Mouse (Mus musculus) ES-E14 (cell line): ENCODE data around the gene Zfp641.

Experiments
- CHD2 ChIP-seq: IDR thresholded peaks from 2 replicates; pipeline ENCODE4 v1.6.1; 2014; ENCODE audit warnings: mild to moderate bottlenecking, low read depth, low read length, inconsistent platforms
- HCFC1 ChIP-seq: IDR thresholded peaks from 2 replicates; pipeline ENCODE4 v1.6.1; 2012; ENCODE audit warnings: low read length, inconsistent platforms, borderline replicate concordance; ENCODE audit not compliant: insufficient read depth
- MAFK ChIP-seq: IDR thresholded peaks from 2 replicates; pipeline ENCODE4 v1.6.1; 2014; ENCODE audit warnings: mild to moderate bottlenecking, low read depth, low read length, inconsistent platforms; ENCODE audit not compliant: insufficient read depth
- ZC3H11A ChIP-seq: IDR thresholded peaks from 2 replicates; pipeline ENCODE4 v1.6.1; 2012; ENCODE audit warnings: low read depth, mild to moderate bottlenecking, inconsistent platforms, low read length, borderline replicate concordance
- ZNF384 ChIP-seq: IDR thresholded peaks from 2 replicates; pipeline ENCODE4 v1.6.1; 2012; ENCODE audit warnings: low read depth, low read length, inconsistent platforms

DNA sequence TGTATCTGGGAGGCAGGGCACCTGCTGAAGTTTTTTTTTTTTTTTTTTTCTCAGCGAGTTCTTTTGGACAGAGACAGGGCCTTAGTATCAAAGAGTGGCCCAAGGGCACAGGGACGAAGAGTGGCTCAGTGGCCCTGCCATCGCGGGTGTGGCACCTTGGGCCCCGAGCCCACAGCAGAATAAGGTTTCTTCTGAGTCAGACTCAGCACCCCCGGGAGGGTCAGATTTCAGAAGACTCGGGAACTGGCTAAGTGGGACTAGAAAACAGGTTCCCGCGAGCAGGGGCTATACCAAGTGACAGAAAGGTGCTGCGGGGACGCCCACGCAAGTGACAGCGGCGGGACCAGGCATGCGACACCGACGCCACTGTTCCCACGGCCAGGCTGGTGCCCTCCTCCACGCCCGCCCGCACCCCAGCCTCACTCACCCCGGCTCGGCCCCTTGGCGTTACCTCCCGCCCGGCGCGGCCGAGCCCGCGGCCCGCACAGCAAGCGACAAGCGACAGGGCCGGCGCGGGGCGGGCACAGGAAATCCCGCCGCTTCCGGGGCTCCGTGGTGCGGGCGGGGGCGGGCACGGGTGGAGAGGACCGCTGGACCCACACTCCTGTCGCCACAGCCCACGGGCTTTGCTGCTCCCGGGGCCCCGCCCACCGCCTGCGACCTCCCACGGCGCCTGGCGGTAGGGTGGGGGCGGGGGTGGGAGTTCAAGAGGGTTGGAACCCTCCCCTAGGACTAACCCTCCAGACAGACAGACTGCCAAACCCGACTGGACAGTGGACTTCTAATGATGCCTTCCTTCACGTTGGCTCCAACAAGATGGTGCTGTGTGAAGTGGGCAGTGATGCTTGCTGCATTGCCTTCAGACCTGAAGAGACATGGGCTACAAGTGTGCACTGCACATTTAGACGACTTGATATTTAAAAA, at the start of gene Zfp641:
- TF ChIP-seq CHD2 (no peak), HCFC1 (no peak), ZC3H11A (no peak), MAFK (no peak), ZNF384 (no peak)
